Mouse (Mus musculus): ENCODE results near the gene Gm32742. TPM values are rescaled to one million over a fixed set of nuclear protein-coding genes. Genes with fewer than 3 reads are reported as not detected.

Gene Gm32742
- polyA plus RNA-seq (2012; ENCODE audit: insufficient read depth, insufficient read length, low replicate concordance, missing spikeins) = not detected in 2 replicates

GRCm38 (mm10) chr9:51165312-51166180, at the start of gene Gm32742:
Gm32742 (minus strand) TSS chr9:51165517.
- WGBS = 58% methylated on average over 6 of the region's 6 CpGs
- peaks cover 11% of the 10 kb centered on the region for H3K4me1 ChIP-seq (ENCODE audit: control insufficient read depth, insufficient read depth, low read length)

GRCm38 (mm10) chr9:51213729-51214237, 48.5 kb upstream of the Gm32742 start:
- no peak overlapping the region for H3K4me3 ChIP-seq (ENCODE audit: insufficient read depth, low read depth, low read length)
- no peaks in the 10 kb centered on the region for H3K4me1 ChIP-seq (ENCODE audit: control insufficient read depth, insufficient read depth, low read length)
- TF ChIP-seq POLR2A (IDR thresholded peaks at IDR 0.05; ENCODE audit: insufficient read depth, low read depth, low read length) (no peak), CTCF (IDR thresholded peaks at IDR 0.05; ENCODE audit: insufficient read depth, low read depth, low read length) (no peak)
- 90% methylated on average over 6 of the region's 6 CpGs for WGBS
- H3K27ac ChIP-seq (ENCODE audit: insufficient read depth, low read depth, low read length) = no peak overlapping the region

More at GRCm38 (mm10) chr9:51165312-51166180, at the start of gene Gm32742:
- Histone ChIP-seq H3K4me3 (ENCODE audit: insufficient read depth, low read depth, low read length) (no peak within 1 kb of the TSS), H3K27ac (ENCODE audit: insufficient read depth, low read depth, low read length) (no peak within 1 kb of the TSS)
- TF ChIP-seq POLR2A (IDR thresholded peaks at IDR 0.05; ENCODE audit: insufficient read depth, low read depth, low read length) (no peak), CTCF (IDR thresholded peaks at IDR 0.05; ENCODE audit: insufficient read depth, low read depth, low read length) (no peak)

DNA sequence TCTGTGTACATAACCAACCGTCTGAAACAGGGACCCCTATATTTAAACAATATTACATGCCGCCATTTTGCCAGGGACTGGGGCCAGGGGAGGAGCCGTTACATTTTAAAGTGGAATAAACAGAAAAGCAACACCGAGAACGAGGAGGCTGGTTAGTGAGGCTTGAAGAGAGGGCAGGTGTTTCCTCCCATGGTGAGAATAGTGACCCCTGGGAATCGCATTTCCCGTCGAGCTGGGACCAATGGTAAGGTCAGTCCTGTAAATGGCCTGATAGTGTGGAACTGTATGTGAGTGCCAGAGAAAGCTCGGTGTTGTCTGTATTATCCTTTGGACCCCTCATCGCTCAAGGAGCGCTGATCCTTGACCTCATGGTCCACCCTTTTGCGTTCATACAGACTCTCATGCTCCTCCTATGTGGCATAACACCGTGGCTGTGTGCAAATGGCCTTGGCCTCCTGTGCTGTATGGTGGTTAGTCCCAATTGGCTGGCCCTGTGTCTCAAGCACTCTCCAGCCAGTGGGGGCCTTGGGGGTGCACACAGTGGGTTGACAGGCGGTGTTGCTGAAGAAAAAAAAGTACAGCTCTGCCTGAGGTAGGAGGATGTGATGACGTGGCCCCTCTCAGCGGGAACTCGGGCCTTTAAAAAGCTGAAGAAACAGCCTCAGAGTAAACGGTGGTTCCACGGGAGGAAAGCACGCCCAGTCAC, 47.9 kb upstream of the Gm32742 start, which contains the start of gene Pou2af1:
Gene Pou2af1, plus strand, starts transcription at position 686 of the 706 bp plus-strand sequence.
- Histone ChIP-seq H3K27ac (ENCODE audit: insufficient read depth, low read depth, low read length) (no peak within 1 kb of the TSS), H3K4me1 (ENCODE audit: control insufficient read depth, insufficient read depth, low read length) (no peaks in the 10 kb centered on the region), H3K4me3 (ENCODE audit: insufficient read depth, low read depth, low read length) (no peak within 1 kb of the TSS)
- 85% methylated on average over 20 of the region's 20 CpGs for WGBS
- TF ChIP-seq CTCF (IDR thresholded peaks at IDR 0.05; ENCODE audit: insufficient read depth, low read depth, low read length) = no peak
- TF ChIP-seq POLR2A (IDR thresholded peaks at IDR 0.05; ENCODE audit: insufficient read depth, low read depth, low read length) = no peak

DNA sequence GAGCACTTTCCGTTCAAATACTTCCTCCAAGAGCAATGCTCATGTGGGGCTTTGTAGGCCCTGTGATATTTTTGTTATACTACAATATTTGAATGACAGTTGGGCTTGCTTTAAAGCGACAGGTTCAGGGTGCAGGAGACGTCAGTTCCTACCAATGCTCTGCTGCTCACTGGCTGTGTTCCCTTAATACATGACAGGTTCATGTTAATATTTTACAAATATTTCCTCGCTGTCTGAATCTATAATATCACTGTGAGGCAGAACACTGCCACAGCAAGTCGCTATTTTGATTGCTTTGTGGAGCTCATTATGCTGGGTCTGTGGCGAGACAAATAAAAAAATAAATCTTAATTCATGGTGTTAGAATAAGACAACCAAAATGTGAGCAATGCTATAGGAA, 45.9 kb upstream of the Gm32742 start:
- Histone ChIP-seq H3K27ac (ENCODE audit: insufficient read depth, low read depth, low read length) (no peak overlapping the region), H3K4me1 (ENCODE audit: control insufficient read depth, insufficient read depth, low read length) (no peaks in the 10 kb centered on the region), H3K4me3 (ENCODE audit: insufficient read depth, low read depth, low read length) (no peak overlapping the region)
- WGBS = 87% methylated on average over 6 of the region's 6 CpGs
- TF ChIP-seq CTCF (IDR thresholded peaks at IDR 0.05; ENCODE audit: insufficient read depth, low read depth, low read length) = no peak
- no peak for TF ChIP-seq POLR2A (IDR thresholded peaks at IDR 0.05; ENCODE audit: insufficient read depth, low read depth, low read length)

GRCm38 (mm10) chr9:51208974-51209332, 43.6 kb upstream of the Gm32742 start:
- Histone ChIP-seq H3K4me3 (ENCODE audit: insufficient read depth, low read depth, low read length) (no peak overlapping the region), H3K27ac (ENCODE audit: insufficient read depth, low read depth, low read length) (no peak overlapping the region), H3K4me1 (ENCODE audit: control insufficient read depth, insufficient read depth, low read length) (no peaks in the 10 kb centered on the region)
- no peak for TF ChIP-seq POLR2A (IDR thresholded peaks at IDR 0.05; ENCODE audit: insufficient read depth, low read depth, low read length)
- TF ChIP-seq CTCF (IDR thresholded peaks at IDR 0.05; ENCODE audit: insufficient read depth, low read depth, low read length) = no peak
- 72% methylated on average over 2 of the region's 2 CpGs for whole genome bisulfite sequencing

DNA sequence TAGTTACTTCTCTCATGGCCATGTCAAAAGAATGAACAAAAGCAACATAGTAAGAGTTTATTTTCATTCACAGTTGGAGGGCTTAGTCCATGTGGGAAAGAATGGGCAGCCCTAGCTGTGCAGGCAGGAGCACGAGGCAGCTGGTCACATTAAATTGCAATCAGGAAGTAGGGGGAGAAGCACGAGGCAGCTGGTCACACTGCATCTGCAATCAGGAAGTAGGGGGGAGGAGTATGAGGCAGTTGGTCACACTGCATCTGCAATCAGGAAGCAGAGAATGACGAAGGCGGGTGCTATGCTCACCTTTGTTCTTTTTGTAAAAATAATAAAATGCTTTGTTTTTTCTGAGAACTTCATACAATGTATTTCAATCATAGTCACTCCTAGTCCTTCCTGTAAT, 29.5 kb upstream of the Gm32742 start:
- TF ChIP-seq POLR2A (IDR thresholded peaks at IDR 0.05; ENCODE audit: insufficient read depth, low read depth, low read length) = no peak
- no peak for TF ChIP-seq CTCF (IDR thresholded peaks at IDR 0.05; ENCODE audit: insufficient read depth, low read depth, low read length)
- 64% methylated on average over 4 of the region's 4 CpGs for WGBS
- H3K4me3 ChIP-seq (ENCODE audit: insufficient read depth, low read depth, low read length) = no peak overlapping the region
- H3K27ac ChIP-seq (ENCODE audit: insufficient read depth, low read depth, low read length) = no peak overlapping the region
- no peaks in the 10 kb centered on the region for H3K4me1 ChIP-seq (ENCODE audit: control insufficient read depth, insufficient read depth, low read length)

GRCm38 (mm10) chr9:51190655-51191054, 25.3 kb upstream of the Gm32742 start:
- Histone ChIP-seq H3K4me1 (ENCODE audit: control insufficient read depth, insufficient read depth, low read length) (peaks cover 5% of the 10 kb centered on the region), H3K27ac (ENCODE audit: insufficient read depth, low read depth, low read length) (no peak overlapping the region), H3K4me3 (ENCODE audit: insufficient read depth, low read depth, low read length) (no peak overlapping the region)
- TF ChIP-seq POLR2A (IDR thresholded peaks at IDR 0.05; ENCODE audit: insufficient read depth, low read depth, low read length) (no peak), CTCF (IDR thresholded peaks at IDR 0.05; ENCODE audit: insufficient read depth, low read depth, low read length) (no peak)
- 91% methylated on average over 3 of the region's 3 CpGs for WGBS

DNA sequence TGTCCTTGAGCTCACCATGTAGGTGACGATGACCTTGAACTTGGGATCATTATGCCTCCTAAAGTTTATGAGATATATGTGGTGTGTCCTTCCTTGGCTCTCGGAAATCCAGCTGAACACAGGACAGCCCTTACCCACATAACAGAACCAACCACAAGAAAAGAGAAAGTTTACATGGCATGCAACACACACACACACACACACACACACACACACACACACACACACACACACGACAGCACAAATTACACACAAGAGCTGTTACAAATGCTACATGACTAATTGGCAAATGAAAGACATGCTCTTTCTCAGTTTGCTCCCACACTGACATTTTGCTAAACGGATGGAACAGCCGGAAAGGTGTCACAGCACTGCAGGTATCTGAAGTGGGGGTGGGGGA, 20.6 kb upstream of the Gm32742 start:
- H3K4me3 ChIP-seq (ENCODE audit: insufficient read depth, low read depth, low read length) = no peak overlapping the region
- WGBS = 58% methylated on average over 5 of the region's 5 CpGs

GRCm38 (mm10) chr9:51185386-51185785, 20.1 kb upstream of the Gm32742 start:
- H3K4me3 ChIP-seq (ENCODE audit: insufficient read depth, low read depth, low read length) = no peak overlapping the region
- H3K27ac ChIP-seq (ENCODE audit: insufficient read depth, low read depth, low read length) = no peak overlapping the region
- TF ChIP-seq CTCF (IDR thresholded peaks at IDR 0.05; ENCODE audit: insufficient read depth, low read depth, low read length) = no peak
- TF ChIP-seq POLR2A (IDR thresholded peaks at IDR 0.05; ENCODE audit: insufficient read depth, low read depth, low read length) = no peak
- peaks cover 20% of the 10 kb centered on the region for H3K4me1 ChIP-seq (ENCODE audit: control insufficient read depth, insufficient read depth, low read length)
- WGBS = 35% methylated on average over 4 of the region's 4 CpGs

More for the DNA sequence above, 20.6 kb upstream of the Gm32742 start:
- H3K4me1 ChIP-seq (ENCODE audit: control insufficient read depth, insufficient read depth, low read length) = peaks cover 15% of the 10 kb centered on the region
- no peak overlapping the region for H3K27ac ChIP-seq (ENCODE audit: insufficient read depth, low read depth, low read length)
- TF ChIP-seq CTCF (IDR thresholded peaks at IDR 0.05; ENCODE audit: insufficient read depth, low read depth, low read length) = no peak
